Mouse (Mus musculus) stomach, embryonic 14.5 days (tissue): Measurements from ENCODE around the gene Nav2. TPM values are rescaled to one million over a fixed set of nuclear protein-coding genes. Genes with fewer than 3 reads are reported as not detected.

ENCODE experiments used
- ATAC-seq: fragments of 200-750 bp; cut with Nextera tagmentation; 2 replicates; pipeline ENCODE4 v1.8.0; 2017; ENCODE audit warnings: low read depth, moderate TSS enrichment; ENCODE audit not compliant: insufficient number of reproducible peaks, insufficient read depth, low FRiP score
- H3K27ac ChIP-seq: fragments of 300-500 bp; sonication (generic); 2 replicates; pipeline ENCODE4 v1.5.1; 2014; ENCODE audit warnings: mild to moderate bottlenecking, low read length, moderate library complexity, mixed read lengths
- H3K27me3 ChIP-seq: fragments of 300-500 bp; sonication (generic); 2 replicates; pipeline ENCODE4 v1.6.1; 2014; ENCODE audit warnings: low read length, control low read depth, mixed read lengths; ENCODE audit not compliant: control insufficient read depth, insufficient read depth
- H3K36me3 ChIP-seq: fragments of 300-500 bp; sonication (generic); 2 replicates; pipeline ENCODE4 v1.6.1; 2014; ENCODE audit warnings: mild to moderate bottlenecking, control low read depth, low read length, moderate library complexity, mixed read lengths; ENCODE audit not compliant: control insufficient read depth, insufficient read depth
- H3K4me1 ChIP-seq: fragments of 300-500 bp; sonication (generic); 2 replicates; pipeline ENCODE4 v1.6.1; 2014; ENCODE audit warnings: low read length, control low read depth, mixed read lengths; ENCODE audit not compliant: control insufficient read depth, insufficient read depth
- H3K4me2 ChIP-seq: fragments of 300-500 bp; sonication (generic); replicated peaks from 2 replicates; pipeline ENCODE4 v1.6.1; 2014; ENCODE audit warnings: low read depth, low read length, control low read depth
- H3K4me3 ChIP-seq: fragments of 300-500 bp; sonication (generic); 2 replicates; pipeline ENCODE4 v1.5.1; 2014; ENCODE audit warnings: low read depth, low read length, control low read depth
- H3K9ac ChIP-seq: fragments of 300-500 bp; sonication (generic); replicated peaks from 2 replicates; pipeline ENCODE4 v1.6.1; 2014; ENCODE audit warnings: low read depth, mild to moderate bottlenecking, control low read depth, low read length, moderate library complexity, mixed read lengths
- H3K9me3 ChIP-seq: fragments of 300-500 bp; sonication (generic); 2 replicates; pipeline ENCODE4 v1.6.1; 2016; ENCODE audit warnings: low read depth, low read length, control low read depth; ENCODE audit not compliant: control insufficient read depth
- WGBS: fragments of 180-500 bp; shearing (Covaris S2); extraction: QIAGEN DNeasy Blood & Tissue Kit; methylation state at CpG from one replicate; pipeline ENCODE4 v1.1.7; 2014; 5-methylcytosine and 5-hydroxymethylcytosine counted together
- polyA plus RNA-seq: library from polyadenylated mRNA; unstranded; fragments of >200 nt; fragmentation: Nextera tagmentation; extraction: Ambion mirVana; gene quantifications from 2 replicates; pipeline ENCODE4 v1.2.1, GENCODE M21; 2014

The Nav2 gene
- polyA plus RNA-seq, 1 experiment from 2014 or later: 41.1 TPM

DNA sequence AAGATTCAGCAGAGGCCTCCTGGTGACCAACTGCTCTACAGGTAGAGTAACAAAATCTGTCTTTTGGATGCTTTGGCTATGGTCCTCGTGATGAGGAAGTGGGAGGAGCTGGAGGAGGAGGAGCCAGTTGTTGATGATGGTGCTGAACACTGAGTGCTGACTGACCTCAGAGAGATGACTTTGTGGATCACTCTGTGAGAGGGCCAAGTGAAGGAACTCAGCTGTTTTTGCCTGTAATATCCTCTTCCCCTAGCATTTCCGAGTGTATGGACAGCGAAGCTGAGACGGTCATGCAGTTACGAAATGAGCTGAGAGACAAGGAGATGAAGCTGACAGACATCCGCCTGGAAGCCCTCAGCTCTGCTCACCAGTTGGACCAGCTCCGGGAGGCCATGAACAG is 674.0 kb downstream of the Nav2 start:
- Histone ChIP-seq H3K9me3 (no peaks in the 10 kb centered on the region), H3K36me3 (peaks cover 53% of the 10 kb centered on the region), H3K4me2 (no peak overlapping the region), H3K9ac (no peak overlapping the region), H3K27me3 (no peaks in the 10 kb centered on the region), H3K4me3 (no peak overlapping the region), H3K27ac (no peak overlapping the region), H3K4me1 (no peaks in the 10 kb centered on the region)
- no peak for ATAC-seq
- 85% methylated on average over 7 of the region's 7 CpGs for WGBS

DNA sequence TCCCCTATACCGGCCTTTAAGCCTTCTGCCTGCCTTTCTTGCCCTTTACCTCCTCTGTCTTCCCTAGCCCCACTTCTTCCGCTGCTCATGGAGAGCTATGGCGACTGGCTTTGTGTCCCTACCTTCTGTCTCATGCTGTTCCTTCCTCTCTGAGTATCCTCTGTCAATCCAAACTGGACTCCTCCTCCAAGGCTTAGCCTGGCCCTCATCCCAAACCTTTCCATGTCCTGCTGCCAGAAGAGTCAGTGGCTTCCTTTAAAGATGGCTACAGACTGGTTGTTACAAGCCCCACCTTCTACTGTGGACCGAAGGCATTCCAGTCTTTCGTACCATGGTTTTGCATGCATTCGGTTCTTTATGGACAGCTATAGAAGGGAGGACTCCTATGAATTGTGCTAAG is 674.7 kb downstream of the Nav2 start:
- no peak for ATAC-seq
- peaks cover 54% of the 10 kb centered on the region for H3K36me3 ChIP-seq
- WGBS: 90% methylated on average over 6 of the region's 6 CpGs

DNA sequence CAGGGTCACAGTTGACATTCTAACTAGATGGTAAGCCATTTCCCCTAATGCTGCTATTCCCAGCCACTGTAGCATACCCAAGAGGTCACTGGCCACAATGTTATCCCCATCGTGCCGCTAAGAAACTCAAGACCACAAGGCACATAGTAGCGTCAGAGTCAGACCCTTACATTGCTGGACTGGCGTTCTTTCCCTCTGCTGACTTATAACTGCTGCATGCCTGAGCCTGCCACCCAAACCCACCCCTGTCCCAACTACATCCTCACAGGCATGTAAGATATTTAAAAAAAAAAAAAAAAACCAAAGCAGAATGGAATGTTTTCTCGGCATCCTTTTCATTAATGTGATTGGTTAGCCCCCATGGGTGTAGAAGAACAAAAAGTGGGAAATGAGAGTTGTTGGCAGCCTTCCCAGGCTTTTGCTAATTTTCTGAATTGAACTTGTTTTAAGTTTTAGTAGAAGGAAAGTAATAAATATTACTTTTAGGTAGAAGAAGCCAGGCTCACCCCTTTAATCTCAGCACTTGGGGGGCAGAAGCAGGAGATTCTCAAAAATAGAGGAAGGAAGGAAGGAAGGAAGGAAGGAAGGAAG is 678.1 kb downstream of the Nav2 start:
- H3K27ac ChIP-seq: no peak overlapping the region
- no peak for ATAC-seq
- no peaks in the 10 kb centered on the region for H3K4me1 ChIP-seq
- H3K27me3 ChIP-seq: no peaks in the 10 kb centered on the region
- H3K4me2 ChIP-seq: no peak overlapping the region
- no peak overlapping the region for H3K9ac ChIP-seq
- no peak overlapping the region for H3K4me3 ChIP-seq
- no peaks in the 10 kb centered on the region for H3K9me3 ChIP-seq
- WGBS: 70% methylated on average over 5 of the region's 5 CpGs
- peaks cover 57% of the 10 kb centered on the region for H3K36me3 ChIP-seq

More for the DNA sequence above, 674.7 kb downstream of the Nav2 start:
- no peak overlapping the region for H3K4me2 ChIP-seq
- no peaks in the 10 kb centered on the region for H3K27me3 ChIP-seq
- no peaks in the 10 kb centered on the region for H3K4me1 ChIP-seq
- H3K9ac ChIP-seq: no peak overlapping the region
- no peaks in the 10 kb centered on the region for H3K9me3 ChIP-seq
- H3K4me3 ChIP-seq: no peak overlapping the region
- no peak overlapping the region for H3K27ac ChIP-seq

DNA sequence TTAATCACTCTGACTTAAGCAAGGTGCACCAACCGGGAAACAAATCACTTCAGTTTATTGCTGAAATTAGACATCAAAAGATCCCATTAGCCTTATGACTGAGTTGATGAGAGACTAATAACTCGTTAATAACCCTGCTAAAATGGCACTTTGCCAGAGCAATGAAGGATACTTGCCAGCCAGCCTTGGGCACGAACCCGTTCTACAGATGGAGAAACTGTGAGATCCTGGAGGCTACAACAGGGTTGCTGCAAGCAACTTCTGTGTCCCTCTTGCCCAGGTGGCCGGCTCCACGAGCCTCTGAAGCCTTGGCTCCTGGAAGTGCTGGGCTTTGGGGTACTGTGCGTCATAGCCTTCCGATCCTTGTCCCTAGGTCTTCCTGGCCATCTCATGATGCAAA is 681.1 kb downstream of the Nav2 start:
- Histone ChIP-seq H3K4me1 (no peaks in the 10 kb centered on the region), H3K27ac (no peak overlapping the region), H3K9me3 (no peaks in the 10 kb centered on the region), H3K9ac (no peak overlapping the region), H3K36me3 (peaks cover 60% of the 10 kb centered on the region), H3K4me2 (no peak overlapping the region), H3K27me3 (no peaks in the 10 kb centered on the region), H3K4me3 (no peak overlapping the region)
- 89% methylated on average over 8 of the region's 8 CpGs for WGBS
- no peak for ATAC-seq

DNA sequence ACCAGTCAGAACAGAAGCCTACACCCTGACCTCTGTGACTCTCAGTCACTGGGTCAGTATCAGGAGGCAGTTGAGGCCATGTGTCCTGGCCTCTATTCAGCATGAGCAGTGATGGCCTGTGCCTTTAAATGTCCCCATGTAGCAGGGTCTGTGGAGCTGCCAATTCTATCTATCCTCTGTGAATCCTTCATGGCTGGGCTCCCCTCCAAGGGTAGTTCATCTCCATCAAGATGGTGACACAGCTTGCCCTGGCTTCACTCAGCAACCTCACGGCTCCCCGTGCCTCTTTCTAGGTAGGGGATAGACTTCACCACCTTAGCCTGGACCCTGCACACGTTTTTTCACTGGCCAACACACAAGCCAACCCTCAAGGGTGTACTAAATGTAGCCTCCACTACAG is 689.3 kb downstream of the Nav2 start:
- H3K9ac ChIP-seq: no peak overlapping the region
- peaks cover 48% of the 10 kb centered on the region for H3K36me3 ChIP-seq

DNA sequence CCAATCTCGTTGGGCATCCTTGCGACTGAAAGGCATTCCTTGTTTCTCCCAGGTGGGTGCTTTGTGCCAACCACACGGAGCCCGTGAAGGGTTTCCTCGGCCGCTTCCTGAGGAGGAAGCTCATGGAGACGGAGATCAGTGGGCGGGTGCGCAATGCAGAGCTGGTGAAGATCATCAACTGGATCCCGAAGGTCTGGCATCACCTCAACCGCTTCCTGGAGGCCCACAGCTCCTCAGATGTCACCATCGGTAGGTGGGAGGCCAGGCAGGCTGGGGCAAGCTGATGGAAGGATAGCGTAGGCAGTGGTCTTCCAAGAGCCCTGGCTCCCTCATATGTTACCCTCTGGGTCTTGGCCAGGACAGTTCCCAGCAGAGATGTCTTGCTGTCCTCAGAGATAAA is 689.7 kb downstream of the Nav2 start:
- Histone ChIP-seq H3K27ac (no peak overlapping the region), H3K27me3 (no peaks in the 10 kb centered on the region), H3K4me1 (no peaks in the 10 kb centered on the region), H3K9ac (no peak overlapping the region), H3K4me3 (no peak overlapping the region), H3K4me2 (no peak overlapping the region), H3K9me3 (no peaks in the 10 kb centered on the region), H3K36me3 (peaks cover 44% of the 10 kb centered on the region)
- no peak for ATAC-seq
- WGBS: 91% methylated on average over 13 of the region's 13 CpGs

More for the DNA sequence above, 689.3 kb downstream of the Nav2 start:
- ATAC-seq: no peak
- no peaks in the 10 kb centered on the region for H3K9me3 ChIP-seq
- no peak overlapping the region for H3K4me2 ChIP-seq
- H3K27me3 ChIP-seq: no peaks in the 10 kb centered on the region
- no peak overlapping the region for H3K27ac ChIP-seq
- H3K4me3 ChIP-seq: no peak overlapping the region
- no peaks in the 10 kb centered on the region for H3K4me1 ChIP-seq
- 82% methylated on average over 3 of the region's 3 CpGs for WGBS

DNA sequence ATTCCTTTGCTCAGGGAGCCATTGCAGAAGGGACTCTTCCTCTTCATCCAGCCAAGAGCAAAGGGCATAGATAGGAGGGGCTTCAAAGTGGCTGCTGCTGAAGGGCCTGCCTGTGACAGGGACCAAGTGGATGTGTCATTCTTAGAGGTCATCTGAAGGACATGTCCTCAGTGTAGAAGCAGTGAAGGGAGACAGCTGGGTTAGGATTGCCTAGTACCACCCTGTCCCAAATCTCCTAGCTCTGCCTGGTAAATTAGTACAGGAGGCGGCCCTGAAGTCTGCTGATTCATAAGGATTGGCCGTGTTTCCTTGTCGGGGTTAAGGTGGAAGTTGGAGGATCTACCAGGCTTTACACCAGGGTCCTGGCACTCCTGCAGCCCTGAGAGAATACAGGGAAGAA is 691.4 kb downstream of the Nav2 start:
- H3K4me1 ChIP-seq: no peaks in the 10 kb centered on the region
- no peak for ATAC-seq

DNA sequence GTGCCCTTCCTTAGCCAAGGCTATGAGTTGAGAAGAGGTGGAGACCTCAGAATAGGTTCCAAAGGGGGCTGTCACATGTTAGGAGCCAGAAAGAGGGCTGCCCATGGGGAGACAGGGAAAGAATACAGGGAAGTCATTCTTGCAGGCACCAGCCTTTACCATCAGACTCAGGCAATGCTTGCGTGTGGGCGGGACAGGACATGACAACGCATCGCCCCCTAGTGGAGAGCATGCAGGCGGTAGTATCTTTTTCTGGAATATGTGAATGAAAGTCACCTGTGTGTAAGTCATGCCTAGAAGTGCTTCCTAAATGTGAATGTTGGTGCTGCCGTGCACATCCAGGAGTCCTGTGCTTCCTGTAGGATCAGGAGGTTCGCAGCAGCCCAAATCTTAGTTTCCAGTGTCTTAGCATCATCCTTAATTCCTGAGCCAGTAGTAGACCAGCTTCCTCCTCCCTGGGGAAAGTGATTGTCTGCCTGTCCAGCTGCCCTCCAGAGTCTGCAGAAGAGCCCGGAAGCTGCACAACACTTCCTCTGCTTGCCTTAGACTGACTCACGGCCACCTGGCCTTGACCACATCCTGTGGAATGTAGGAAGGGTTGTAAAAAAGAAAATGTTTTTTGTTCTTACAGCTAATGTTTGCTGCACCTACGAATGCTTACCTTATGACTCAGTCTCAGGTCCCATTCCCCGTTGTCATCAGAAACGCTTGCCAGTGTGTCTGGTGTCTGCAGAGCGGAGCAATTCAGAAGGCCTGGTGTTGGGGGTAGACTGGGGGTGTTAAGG is 692.9 kb downstream of the Nav2 start:
- no peak overlapping the region for H3K9ac ChIP-seq
- H3K9me3 ChIP-seq: no peaks in the 10 kb centered on the region
- no peaks in the 10 kb centered on the region for H3K27me3 ChIP-seq
- 48% methylated on average over 13 of the region's 13 CpGs for WGBS
- H3K36me3 ChIP-seq: peaks cover 30% of the 10 kb centered on the region
- no peak overlapping the region for H3K4me2 ChIP-seq
- H3K27ac ChIP-seq: no peak overlapping the region
- H3K4me3 ChIP-seq: no peak overlapping the region
- H3K4me1 ChIP-seq: no peaks in the 10 kb centered on the region
- no peak; the same call in 1 of the 2 replicates for ATAC-seq

More for the DNA sequence above, 691.4 kb downstream of the Nav2 start:
- H3K4me3 ChIP-seq: no peak overlapping the region
- H3K9me3 ChIP-seq: no peaks in the 10 kb centered on the region
- peaks cover 33% of the 10 kb centered on the region for H3K36me3 ChIP-seq
- no peak overlapping the region for H3K27ac ChIP-seq
- H3K4me2 ChIP-seq: no peak overlapping the region
- 90% methylated on average over 3 of the region's 3 CpGs for WGBS
- H3K27me3 ChIP-seq: no peaks in the 10 kb centered on the region
- no peak overlapping the region for H3K9ac ChIP-seq
